Mouse (Mus musculus) layer of hippocampus, postnatal 14 days (tissue): ENCODE measurements at regions not wholly inside any gene's neighbourhood (a gene's known extent, or its start where the extent isn't known, plus 50 kb on each side); places are given as distances from the start of the nearest gene placed in this dataset.

Experiments
- DNase-seq, 2 experiments: peaks; one replicate each; pipeline ENCODE4 v3.0.0; 2021 to 2022; ENCODE audit warnings: low spot score in 2 of 2, mixed read lengths in 1 of 2

DNA sequence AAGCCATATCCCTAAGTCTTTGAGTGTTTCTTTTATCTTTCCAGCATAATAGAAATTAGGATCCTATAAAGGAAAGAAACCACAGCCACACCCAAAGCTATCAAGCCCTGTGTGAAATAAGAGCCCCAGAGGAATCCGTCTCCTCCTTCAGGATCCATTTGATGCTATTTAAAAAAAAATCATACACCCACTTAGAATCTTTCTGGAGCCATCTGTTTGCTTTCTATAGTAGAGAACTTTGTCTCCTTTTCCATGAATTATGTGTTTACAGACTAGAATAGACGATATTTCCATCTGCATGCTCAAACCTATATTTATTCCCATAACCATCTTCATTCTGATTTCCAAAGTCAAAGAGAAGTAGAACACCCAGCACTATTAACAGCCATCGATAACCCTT, 917.2 kb upstream of the Man1a start:
- DNase-seq: peak in 1 of 2 experiments; percentile 8

DNA sequence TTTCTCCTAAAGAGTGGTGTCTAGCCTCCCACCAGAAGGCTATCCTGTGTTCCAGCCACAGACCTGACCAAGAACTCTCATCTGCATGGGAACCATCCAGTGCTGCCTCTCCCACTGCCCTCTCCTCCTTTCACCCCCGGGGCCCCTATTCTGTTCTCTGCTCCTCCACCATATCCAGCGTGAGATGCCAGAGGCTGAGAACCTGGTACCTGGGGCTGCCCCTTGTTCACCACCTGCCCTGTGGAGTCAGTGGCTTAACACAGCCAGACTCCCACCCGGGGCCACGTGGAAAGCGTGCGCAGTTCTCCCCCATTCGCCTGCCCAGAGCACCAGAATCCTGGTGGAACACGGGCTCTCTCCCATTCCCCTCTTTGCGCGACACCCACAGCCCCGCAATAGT, 879.5 kb upstream of the Man1a start:
- DNase-seq: no peak

DNA sequence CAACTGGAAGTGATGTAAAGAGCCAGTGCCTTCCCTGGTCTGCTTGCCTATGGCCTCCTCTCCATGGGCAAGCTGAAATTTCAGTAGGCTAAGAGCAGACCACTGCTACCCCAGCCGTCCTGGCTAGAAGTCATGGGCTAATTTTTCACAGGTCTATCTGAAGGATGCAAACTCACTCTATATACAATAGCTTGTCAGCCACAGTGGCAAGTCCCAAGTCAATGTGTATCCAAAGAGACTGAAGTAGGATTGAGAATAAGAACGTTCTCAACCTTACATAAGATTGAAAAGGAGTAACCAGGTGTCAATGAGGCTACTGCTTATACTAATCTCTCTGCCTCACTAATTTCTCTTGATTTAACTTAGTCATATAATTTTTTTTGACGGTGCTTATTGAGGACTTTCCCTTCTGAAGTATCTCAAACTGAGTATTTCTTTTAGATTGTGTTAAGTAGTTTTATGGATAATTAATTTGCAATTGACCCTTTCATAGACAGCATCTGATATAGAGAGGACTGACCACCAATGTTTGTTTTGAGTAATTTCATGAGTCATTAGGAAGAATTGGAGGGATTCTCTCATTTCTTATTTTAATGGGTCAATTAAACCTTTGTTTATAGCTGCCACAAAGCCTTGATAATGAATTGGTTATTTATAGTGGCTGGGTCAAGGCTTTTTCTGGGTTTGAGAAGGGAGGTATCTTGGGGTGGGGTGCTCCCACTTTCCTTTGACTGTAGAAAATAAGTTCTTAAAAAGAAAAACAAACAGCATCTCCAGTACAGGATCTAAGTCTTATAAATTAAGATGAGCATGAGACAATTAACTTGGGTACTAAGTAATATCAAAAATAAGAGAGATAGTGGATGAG, 865.0 kb upstream of the Man1a start:
- no peak for DNase-seq

DNA sequence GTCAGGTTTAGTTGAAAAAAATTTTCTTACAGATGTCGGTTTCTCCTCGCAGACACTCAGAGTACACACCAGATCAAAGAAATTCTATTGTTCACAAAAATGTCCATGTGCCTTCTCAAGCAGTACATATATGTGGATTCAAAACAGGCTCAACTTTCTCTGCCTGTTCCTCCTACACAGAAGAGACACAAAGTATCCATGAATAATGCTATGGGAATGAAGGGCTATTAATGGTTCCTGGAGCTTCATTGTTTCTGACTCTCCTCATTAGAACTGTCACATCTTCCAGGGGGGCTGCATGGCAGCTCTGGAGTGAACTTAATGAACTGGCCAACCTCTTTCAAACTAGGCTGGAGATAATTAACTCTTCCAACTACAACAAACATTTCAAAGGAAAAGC, 863.1 kb upstream of the Man1a start:
- no peak for DNase-seq
